Mouse (Mus musculus) heart, embryonic 13.5 days (tissue): Measurements from ENCODE around the gene Nfatc2. TPM values are rescaled to one million over a fixed set of nuclear protein-coding genes. Genes with fewer than 3 reads are reported as not detected.

Experiments used
- ATAC-seq: fragments of 200-750 bp; cut with Nextera tagmentation; 2 replicates; pipeline ENCODE4 v1.8.0; 2017; ENCODE audit warnings: moderate TSS enrichment; ENCODE audit not compliant: insufficient number of reproducible peaks, low FRiP score, low TSS enrichment; ENCODE audit errors: extremely low read depth
- H3K27ac ChIP-seq: fragments of 300-500 bp; sonication (generic); replicated peaks from 2 replicates; pipeline ENCODE4 v1.5.1; 2015; ENCODE audit warnings: moderate library complexity, mild to moderate bottlenecking, inconsistent platforms
- H3K27me3 ChIP-seq: fragments of 300-500 bp; sonication (generic); replicated peaks from 2 replicates; pipeline ENCODE4 v1.6.1; 2015; ENCODE audit warnings: mild to moderate bottlenecking, inconsistent platforms
- H3K36me3 ChIP-seq: fragments of 300-500 bp; sonication (generic); 2 replicates; pipeline ENCODE4 v1.6.1; 2015; ENCODE audit warnings: mild to moderate bottlenecking, inconsistent platforms
- H3K4me1 ChIP-seq: fragments of 300-500 bp; sonication (generic); 2 replicates; pipeline ENCODE4 v1.6.1; 2015; ENCODE audit warnings: inconsistent platforms
- H3K4me2 ChIP-seq: fragments of 300-500 bp; sonication (generic); 2 replicates; pipeline ENCODE4 v1.6.1; 2015; ENCODE audit warnings: inconsistent platforms, mild to moderate bottlenecking, moderate library complexity
- H3K4me3 ChIP-seq: fragments of 300-500 bp; sonication (generic); 2 replicates; pipeline ENCODE4 v1.5.1; 2015; ENCODE audit warnings: moderate library complexity, mild to moderate bottlenecking, inconsistent platforms
- H3K9ac ChIP-seq: fragments of 300-500 bp; sonication (generic); 2 replicates; pipeline ENCODE4 v1.6.1; 2015; ENCODE audit warnings: inconsistent platforms, mild to moderate bottlenecking, moderate library complexity
- H3K9me3 ChIP-seq: fragments of 300-500 bp; sonication (generic); 2 replicates; pipeline ENCODE4 v1.6.1; 2016; ENCODE audit warnings: inconsistent platforms
- WGBS: fragments of 180-500 bp; shearing (Covaris S2); methylation state at CpG from one replicate; pipeline ENCODE4 v1.1.7; 2015; ENCODE audit warnings: mixed read lengths; 5-methylcytosine and 5-hydroxymethylcytosine counted together
- microRNA-seq: library from miRNA; unstranded; fragments of <30 nt; microRNA quantifications from one replicate; pipeline ENCODE4, GENCODE M21; 2016
- polyA plus RNA-seq: library from polyadenylated mRNA; unstranded; fragments of >200 nt; fragmentation: Nextera tagmentation; extraction: Ambion mirVana; gene quantifications from 2 replicates; pipeline ENCODE4 v1.2.1, GENCODE M21; 2015

The Nfatc2 gene
- polyA plus RNA-seq, 1 experiment from 2014 or later = 10.1 TPM

DNA sequence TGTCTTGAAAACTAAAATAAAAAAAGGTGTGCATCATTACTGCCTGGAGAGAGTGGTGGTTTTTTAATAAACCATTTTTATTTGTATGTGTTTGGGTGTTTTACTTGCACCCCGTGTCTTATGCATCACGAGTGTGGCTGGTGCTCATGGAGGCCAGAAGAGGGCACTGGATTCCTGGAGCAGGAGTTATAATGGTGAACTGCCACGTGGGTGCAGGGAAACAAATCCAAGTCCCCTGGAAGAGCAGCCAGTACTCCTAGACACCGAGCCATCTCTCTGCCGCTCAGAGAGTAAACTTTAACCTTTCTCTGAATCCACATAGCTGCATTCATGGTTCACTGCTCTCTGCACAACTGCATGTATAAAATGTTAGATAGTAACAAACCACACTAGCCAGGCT, 168.1 kb downstream of the Nfatc2 start:
- no peak for ATAC-seq
- peaks cover 5% of the 10 kb centered on the region; the same call in 1 of the 2 replicates for H3K27me3 ChIP-seq
- peaks cover 9% of the 10 kb centered on the region; the same call in 1 of the 2 replicates for H3K9me3 ChIP-seq
- 63% methylated on average over 5 of the region's 5 CpGs for WGBS
- H3K4me1 ChIP-seq = no peaks in the 10 kb centered on the region
- H3K4me3 ChIP-seq = no peak overlapping the region
- no peaks in the 10 kb centered on the region for H3K36me3 ChIP-seq
- H3K9ac ChIP-seq = no peak overlapping the region
- H3K4me2 ChIP-seq = no peak overlapping the region
- no peak overlapping the region for H3K27ac ChIP-seq

DNA sequence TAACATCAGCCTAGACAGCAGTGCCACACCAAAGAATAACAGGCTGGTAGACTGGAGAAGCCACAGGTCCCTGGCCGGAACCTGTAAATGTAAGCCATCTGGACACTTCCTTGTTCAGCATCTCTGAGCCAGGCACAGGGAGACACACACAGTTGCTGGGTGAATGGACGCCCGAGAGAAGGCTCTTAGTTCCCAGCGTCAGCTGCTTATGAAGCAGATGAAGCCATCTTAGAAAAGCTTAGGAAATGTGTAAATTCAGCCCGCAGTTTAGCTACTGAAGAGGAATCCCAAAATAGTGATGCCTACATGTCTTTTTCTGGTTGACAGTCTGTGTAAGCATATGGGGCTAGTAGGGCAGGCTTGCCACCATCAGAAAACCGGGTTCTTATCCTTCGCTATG, 169.1 kb downstream of the Nfatc2 start:
- H3K36me3 ChIP-seq = no peaks in the 10 kb centered on the region
- ATAC-seq = no peak

DNA sequence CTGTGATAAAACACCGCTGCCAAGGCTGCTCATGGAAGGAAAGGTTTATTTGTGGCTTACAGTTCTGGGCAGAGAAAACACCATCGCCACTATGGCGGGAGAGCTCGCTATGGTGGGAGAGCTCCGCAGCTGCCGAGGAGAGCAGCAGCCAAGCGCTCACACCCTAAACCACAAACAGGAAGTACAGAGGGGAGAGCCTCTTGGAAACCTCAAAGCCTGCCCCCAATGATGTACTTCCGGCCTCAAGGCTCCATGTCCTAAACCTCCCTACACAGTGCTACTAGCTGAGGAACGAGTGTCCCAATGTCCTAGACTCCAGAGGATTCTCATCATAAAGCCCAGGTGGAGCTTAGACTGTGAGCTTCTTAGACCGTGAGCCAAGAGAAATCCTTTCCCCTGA, 171.9 kb downstream of the Nfatc2 start:
- Histone ChIP-seq H3K27me3 (peaks cover 27% of the 10 kb centered on the region), H3K9ac (no peak overlapping the region), H3K4me3 (no peak overlapping the region), H3K4me2 (no peak overlapping the region), H3K9me3 (peaks cover 9% of the 10 kb centered on the region; the same call in 1 of the 2 replicates), H3K4me1 (no peaks in the 10 kb centered on the region), H3K27ac (no peak overlapping the region), H3K36me3 (no peaks in the 10 kb centered on the region)
- ATAC-seq = no peak
- 87% methylated on average over 10 of the region's 10 CpGs for WGBS

More for the DNA sequence above, 169.1 kb downstream of the Nfatc2 start:
- Histone ChIP-seq H3K27ac (no peak overlapping the region), H3K9me3 (peaks cover 9% of the 10 kb centered on the region; the same call in 1 of the 2 replicates), H3K4me3 (no peak overlapping the region), H3K27me3 (no peaks in the 10 kb centered on the region; the same call in 1 of the 2 replicates), H3K9ac (no peak overlapping the region), H3K4me1 (no peaks in the 10 kb centered on the region), H3K4me2 (no peak overlapping the region)
- WGBS = 81% methylated on average over 7 of the region's 7 CpGs

GRCm38 (mm10) chr2:168428375-168428901, 173.0 kb downstream of the Nfatc2 start:
- H3K27me3 ChIP-seq = peaks cover 38% of the 10 kb centered on the region
- no peak overlapping the region for H3K9ac ChIP-seq
- H3K4me2 ChIP-seq = no peak overlapping the region
- no peak for ATAC-seq
- H3K9me3 ChIP-seq = peaks cover 9% of the 10 kb centered on the region; the same call in 1 of the 2 replicates
- H3K27ac ChIP-seq = no peak overlapping the region
- H3K36me3 ChIP-seq = no peaks in the 10 kb centered on the region
- H3K4me1 ChIP-seq = no peaks in the 10 kb centered on the region
- no peak overlapping the region for H3K4me3 ChIP-seq
- 82% methylated on average over 5 of the region's 5 CpGs for WGBS

Small RNA genes within 50 kb of the gene (microRNA-seq; reads per million reads assigned to microRNA genes)
- not detected for gene Mir7004

Other genes with a start within 250 kb of the Nfatc2 start
- gene Atp9a, start 140.8 kb upstream of the Nfatc2 start, polyA plus RNA-seq = 11.5 and 13.1 TPM in 2 replicates
- gene Sall4, start 166.3 kb upstream of the Nfatc2 start, polyA plus RNA-seq = 1.1 and 1.5 TPM in 2 replicates